Mouse (Mus musculus): ENCODE measurements around the gene Klf16.
"Not testable (repeated sequence)": the region's sequence is repeated elsewhere in the genome, so short reads cannot be mapped to it uniquely, and the experiment has no call there.

The Klf16 gene

DNA sequence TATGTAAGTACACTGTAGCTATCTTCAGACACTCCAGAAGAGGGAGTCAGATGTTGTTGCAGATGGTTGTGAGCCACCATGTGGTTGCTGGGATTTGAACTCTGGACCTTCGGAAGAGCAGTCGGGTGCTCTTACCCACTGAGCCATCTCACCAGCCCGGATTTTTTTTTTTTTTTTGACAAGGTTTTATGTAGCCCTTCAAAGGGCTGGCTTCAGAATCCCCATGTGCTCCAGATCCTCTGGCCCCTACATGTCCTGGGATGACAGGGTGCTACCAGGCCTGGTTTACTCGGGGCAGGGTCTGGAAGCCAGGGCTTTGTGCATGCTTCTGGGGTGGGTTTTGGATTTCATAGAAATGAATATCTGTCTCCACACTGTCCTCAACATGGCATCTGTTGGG lies 28.6 kb upstream of the Klf16 start, which contains the start of gene Gm49322:
TSS of gene Gm49322 (plus strand) at position 301 of the 400 bp plus-strand sequence.
- not testable (repeated sequence) for DNase-seq

- no peak for DNase-seq
Observed at GRCm38 (mm10) chr10:80604988-80605387, 27.9 kb upstream of the Klf16 start.

- no peak for DNase-seq
Observed at GRCm38 (mm10) chr10:80604001-80604509, 26.9 kb upstream of the Klf16 start.

DNA sequence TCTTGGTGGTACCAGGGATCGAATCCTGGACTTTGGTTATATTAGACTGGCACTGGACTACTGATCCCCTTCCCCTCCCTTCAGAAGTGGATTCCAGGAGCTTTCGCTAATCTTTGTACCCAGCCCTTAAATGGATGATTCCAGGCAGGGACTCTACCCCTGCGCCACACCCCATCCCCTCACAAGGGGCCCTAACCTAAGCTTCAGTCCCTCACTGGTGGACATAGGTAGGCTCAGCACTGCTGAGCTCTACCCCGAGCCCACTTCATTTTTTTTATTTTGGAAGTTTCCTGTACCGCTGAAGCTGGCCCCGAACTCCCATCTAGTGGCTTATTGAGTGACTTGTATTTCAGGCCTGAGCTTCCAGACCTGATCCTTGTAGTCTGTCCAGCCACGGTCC lies 26.2 kb upstream of the Klf16 start:
- no peak for DNase-seq

DNA sequence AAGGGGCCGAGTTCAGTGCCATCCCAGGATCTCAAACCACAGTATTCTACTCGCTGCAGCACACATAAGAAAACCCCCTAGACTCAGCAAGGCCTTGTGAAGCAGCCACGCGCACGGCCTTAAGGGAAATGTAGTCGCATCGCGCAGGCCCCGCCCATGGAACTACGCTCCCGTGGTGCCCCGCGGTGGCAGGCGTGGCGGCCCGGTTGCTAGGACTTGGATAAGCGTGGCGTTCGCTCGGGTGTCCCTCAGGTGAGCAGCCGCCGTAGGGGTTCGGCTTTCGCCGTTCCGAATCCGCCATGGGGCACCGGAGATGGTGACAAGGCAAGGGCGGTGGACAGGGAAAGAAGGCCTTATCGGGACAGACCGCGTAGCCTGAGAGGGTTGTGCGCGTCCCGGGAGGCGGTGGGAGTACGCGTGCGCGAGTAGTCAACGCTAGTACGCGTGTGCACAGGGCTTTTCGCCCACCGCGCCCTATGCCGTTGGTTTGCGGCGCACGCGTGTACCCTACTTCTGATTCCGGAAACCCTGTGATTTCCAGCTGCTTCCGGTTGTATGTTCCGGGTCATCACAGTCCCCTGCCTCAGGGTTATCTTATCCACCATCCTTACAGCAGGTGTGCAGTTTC lies 25.7 kb upstream of the Klf16 start, which contains the start of the genes Scamp4 and Adat3:
TSS of gene Scamp4 (plus strand) at position 175 of the 628 bp plus-strand sequence.
TSS of gene Adat3 (plus strand) at position 183 of the 628 bp plus-strand sequence.
- DNase-seq: peak; percentile 94

DNA sequence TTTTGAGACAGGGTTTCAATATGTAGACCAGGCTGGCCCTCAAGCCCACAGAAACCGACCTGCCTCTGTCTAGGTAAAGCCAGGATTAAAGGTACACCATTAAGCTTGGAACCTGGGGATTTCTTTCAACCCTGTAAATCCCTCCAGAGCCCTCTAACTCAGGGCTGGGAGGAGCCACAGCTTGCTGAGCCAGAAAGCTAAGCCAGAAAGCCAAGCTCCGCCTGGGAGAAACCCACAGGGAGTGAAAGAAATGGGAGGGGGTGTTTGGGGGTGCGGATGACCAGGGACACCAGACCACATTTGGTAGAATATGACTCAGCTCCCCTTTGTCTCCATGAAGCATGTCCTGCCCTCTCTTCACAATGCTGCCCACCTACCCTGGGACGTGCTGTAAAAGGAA lies 19.2 kb upstream of the Klf16 start:
- DNase-seq: no peak

GRCm38 (mm10) chr10:80589879-80590854 lies 13.0 kb upstream of the Klf16 start, which contains the start of gene Abhd17a:
Gene Abhd17a (minus strand): TSS chr10:80590341.
- peak; percentile 93 for DNase-seq

- DNase-seq: no peak
Observed at GRCm38 (mm10) chr10:80589127-80589878, 12.2 kb upstream of the Klf16 start.

DNA sequence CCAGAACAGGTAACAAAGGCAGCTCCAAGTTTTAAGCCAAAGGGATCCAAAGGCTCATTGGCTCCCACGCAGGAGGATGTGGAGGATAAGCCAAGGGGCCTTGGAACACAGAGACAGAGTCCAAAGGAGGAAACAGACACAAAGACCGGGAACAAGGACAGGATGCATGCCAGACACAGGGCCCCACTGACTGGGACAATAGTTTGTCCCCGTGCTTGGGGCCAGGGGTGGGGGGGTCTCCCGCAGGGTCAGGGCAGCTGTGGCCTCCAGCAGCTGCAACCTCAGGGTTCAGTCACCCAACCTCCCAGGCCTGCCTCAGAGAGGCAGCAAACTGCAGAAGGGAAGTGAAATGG lies 10.2 kb upstream of the Klf16 start:
- DNase-seq: no peak

GRCm38 (mm10) chr10:80586407-80587304 lies 9.5 kb upstream of the Klf16 start:
- no peak for DNase-seq

DNA sequence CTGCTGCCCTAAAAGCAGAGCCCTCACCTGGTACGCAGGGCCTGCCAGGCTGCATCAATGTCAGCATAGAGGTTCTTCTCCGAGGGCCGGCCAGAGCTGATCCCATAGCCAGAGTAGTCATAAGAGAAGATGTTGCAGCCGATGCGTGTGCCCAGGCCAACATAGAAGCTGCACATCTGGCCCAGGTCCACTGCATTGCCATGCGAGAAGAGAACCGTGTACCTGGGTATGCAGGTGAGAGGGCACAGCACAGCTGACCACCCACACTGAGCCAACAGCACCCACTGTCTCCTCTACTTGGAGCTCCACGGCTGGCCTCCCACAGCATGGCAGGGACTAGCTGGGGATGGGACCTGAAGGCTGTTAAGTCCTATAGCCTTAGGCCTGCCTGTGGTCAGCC lies 8.5 kb upstream of the Klf16 start:
- no peak for DNase-seq

- no peak for DNase-seq
Observed at GRCm38 (mm10) chr10:80584642-80585552, 7.8 kb upstream of the Klf16 start.

DNA sequence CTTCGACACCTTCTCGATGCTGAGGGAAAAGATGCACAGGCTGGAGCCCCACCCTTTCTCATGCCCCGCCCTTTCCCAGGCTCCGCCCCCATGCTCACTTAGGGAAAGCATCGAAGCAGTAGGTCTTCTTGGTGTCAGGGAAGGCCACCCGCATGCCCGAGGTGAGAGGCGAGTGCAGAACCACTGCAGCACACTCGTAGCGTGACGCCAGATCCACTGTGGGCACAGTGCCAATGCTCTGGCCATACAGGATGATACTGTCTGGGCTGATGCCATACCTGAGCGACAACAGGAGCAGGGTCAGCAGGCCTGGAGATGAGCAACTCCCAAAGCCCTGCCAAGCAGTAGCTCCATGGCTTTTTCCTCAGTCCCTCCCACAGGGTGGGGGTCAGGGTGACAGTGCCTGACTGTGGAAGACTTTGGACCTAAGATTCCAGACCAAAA lies 6.9 kb upstream of the Klf16 start:
- DNase-seq: no peak

GRCm38 (mm10) chr10:80583047-80583446 lies 5.9 kb upstream of the Klf16 start:
- no peak for DNase-seq

DNA sequence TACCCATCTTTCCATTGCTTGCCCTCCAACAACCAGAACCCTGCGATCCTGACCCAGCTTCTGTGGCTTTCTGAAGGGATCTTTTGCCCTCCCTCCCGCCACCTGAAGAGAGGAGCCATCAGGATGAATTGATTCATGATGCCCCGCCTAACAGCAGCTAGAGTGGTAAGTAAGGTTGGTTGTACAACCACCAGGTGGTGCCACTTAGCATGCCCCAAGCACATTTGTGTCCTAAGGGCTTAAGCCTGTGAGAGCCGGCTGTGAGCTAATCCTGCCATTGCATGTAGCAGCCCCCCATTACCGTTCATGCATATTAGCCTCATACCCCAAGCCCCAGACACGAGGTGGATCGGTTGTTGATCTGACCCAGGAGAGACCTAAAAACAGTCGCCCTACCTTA lies 1.8 kb upstream of the Klf16 start:
- peak; percentile 58 for DNase-seq

- peak; percentile 69 for DNase-seq
Observed at GRCm38 (mm10) chr10:80578131-80578750, 1.1 kb upstream of the Klf16 start.

DNA sequence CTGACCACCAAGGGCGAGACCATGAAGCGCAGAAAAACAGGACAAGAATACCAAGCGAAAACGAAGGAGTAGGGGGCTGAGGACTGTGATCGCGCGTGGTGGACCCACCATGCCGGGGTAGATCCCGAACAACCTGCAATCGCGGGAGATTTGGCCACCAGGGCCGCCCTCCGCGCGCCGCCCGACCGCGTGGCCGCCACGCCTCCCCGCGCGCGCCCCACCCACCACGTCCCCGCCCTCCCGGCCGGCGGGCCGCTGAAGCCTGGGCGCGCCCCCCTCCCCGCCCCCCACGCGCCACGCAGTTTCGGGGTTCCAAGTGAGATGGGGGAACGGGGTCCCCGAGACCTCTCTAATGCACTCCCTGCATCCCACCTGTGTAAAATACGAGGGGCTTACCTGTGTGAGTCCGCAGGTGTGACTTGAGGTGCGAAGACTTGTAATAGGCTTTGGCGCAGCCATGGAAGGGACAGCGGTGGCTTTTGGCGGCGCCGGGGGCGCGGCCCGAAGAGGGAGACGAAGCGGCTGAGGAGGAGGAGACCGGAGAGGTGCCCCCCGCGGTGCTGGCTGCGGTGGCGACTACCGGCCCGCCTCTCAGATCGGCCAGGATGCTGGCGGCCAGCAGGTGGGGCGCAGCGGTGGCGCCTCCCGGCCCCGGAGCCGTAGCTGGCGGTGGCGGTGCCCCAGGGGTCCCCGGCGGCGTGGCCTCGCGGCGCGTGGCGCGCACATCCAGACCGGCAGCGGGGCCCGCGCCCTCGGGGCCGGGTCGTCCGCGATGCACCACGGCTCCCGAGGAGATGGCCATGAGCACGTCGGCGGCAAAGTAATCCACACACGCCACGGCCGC lies 548 bp downstream of the Klf16 start:
- DNase-seq: peak; percentile 71

- no peak for DNase-seq
Observed at GRCm38 (mm10) chr10:80575925-80576324, 1.2 kb downstream of the Klf16 start.

DNA sequence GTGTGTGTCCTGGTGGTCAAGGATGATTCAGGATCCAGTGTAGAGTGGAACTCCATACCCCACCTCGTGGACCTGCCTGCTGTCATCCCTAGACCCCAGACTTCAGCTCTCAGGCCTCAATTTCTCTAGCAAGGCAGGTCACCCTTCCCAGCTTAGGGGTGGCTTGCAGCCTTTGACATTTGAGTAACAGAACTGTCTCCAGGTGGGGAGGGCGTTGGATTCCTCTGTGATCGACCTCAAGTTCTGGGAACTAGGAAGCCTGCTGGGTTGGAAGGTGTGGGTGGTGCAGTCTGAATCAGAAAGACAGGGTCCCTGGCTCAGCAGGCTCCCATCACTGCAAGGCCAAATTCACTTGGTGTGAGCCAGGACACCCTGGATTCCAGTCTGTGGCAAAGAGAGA lies 2.2 kb downstream of the Klf16 start:
- DNase-seq: no peak

Measured in right cerebral cortex, postnatal 14 days (tissue).